Mouse (Mus musculus): ENCODE results near the gene Ctnnbl1.

The Ctnnbl1 gene

DNA sequence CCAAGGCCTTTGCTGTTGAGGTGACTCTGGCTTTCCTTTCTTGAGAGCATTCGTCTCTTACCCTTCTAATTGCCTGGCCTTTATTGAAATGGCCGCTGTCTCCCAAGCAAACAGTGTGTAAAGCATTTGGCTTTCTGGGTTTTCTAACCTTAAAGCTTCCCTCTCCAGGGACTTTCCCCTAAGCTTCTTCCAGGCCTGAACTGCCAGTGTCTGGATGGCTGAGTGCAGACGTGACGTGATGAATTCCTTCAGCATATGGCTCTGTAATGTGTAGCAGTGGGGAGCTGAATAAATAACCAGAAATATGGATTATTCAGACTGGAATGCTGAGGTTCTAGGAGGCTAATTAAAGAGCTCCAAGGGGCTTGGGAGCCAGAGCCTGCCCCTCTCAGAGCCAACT is 84.1 kb downstream of the Ctnnbl1 start:
- in situ Hi-C loops (cut with MseI, MboI), result no loop called here

DNA sequence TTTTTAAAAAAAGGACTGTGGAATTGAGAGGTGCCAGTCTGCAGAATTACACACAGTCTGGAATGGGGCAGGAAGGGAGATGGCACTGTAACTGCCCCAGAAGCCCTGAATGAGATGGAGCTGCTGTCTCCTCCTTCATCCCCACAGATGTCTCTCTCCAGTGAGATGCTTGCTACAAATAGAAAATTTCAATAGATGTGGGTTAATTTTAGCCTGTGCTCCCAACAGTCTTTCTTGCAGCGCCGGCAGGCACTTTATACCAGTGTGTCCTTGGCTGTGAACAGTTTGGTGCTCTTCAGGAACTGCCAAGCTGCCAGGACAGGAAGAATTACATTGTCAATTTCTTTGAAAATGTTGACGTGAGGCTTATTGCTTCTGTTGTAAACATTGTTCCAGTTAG is 86.3 kb downstream of the Ctnnbl1 start:
- in situ Hi-C loops (cut with MseI, MboI), result no loop called here

DNA sequence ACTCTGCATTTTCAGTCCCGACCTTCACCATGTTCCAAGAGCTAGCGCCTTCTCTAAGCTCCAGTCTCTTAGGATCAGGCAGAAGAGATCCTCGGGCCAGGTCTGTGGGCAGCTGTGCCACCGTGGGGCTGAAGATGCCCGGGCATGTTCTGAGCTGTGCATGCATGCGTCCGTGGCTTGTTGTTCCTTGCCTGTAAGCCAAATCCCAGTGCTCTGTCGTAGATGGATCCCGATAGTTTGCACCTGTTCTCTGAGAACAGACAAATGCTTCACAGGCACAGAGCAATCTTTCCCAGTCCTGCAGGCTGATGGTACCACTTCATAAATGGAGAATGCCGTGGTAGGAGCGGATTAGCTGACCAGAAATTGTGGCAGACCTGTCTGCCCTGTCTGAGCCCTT is 87.0 kb downstream of the Ctnnbl1 start:
- in situ Hi-C loops (cut with MseI, MboI), result no loop called here

DNA sequence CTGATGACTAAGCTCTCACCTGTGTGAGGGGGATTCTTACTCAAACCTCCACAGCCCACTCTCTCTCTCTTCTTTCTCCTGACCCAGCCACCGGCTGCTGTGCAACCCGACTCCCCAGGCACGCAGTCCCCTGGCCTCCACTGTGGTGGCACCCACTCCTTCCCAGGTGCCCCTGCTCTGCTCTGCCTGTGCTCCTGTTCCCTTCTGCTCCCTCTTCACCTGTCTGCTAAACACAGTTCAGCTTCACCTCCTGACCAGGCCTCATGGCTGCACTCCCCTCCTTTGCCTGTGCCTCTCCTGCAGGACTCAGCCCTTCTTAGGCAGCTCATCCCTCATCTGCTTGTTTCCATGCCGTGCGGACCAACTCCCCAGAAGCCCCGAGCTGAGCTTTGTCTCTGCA is 92.9 kb downstream of the Ctnnbl1 start:
- in situ Hi-C loops (cut with MseI, MboI), result no loop called here

DNA sequence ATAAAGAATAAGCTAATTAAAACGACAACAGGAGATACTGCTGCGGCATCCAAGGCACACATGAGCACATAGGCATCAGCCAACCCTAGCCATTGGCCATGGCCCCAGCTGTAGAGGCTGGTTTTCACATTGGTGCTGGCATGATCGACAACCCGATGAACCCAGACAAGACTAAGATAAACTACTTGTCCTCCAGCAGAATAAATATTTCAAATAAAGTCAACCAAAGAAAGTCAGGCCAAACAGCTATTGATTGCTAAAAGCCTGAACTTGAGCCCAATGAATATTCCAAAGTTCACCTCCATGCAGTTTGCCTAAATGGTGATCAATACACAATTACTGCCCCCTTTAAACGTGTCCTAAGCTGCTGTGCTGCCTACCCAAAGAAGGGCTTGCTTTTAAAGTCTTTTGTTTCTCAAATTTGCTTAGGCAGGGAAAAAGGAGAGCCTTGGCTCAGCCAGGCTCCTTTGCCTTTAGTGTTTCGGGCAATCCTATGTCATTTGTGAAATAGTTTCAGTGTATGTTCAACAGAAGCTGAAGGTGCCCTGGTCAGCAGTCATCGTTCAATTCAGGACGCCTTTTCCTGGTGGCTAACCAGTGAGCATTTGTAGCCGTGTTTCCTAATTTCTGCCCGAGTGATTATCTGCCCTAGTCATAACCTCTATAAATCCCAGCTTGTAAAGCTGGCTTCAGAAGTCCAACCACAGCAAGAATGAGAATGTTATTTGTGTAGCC is 93.6 kb downstream of the Ctnnbl1 start:
- in situ Hi-C loops (cut with MseI, MboI), result no loop called here

DNA sequence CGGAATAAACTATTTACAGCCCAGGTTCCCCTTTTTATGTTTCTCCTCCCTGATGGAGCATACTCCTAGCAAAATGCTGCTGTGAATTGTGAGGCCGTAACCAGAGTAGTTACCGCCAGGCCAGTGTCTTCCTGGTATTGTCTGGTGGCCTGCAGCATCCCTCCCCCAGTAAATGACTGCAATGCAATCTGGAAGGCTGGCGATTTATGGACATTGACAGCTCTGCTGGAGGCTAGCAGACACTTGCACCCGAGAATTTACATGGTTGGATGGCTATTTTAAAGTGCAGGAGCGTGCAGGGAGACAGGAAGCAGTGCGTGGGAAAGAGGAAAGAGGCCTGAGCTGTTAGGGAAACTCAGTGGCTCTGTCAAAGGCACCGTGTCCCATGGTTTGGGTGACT is 99.8 kb downstream of the Ctnnbl1 start:
- in situ Hi-C loops (cut with MseI, MboI), result no loop called here

DNA sequence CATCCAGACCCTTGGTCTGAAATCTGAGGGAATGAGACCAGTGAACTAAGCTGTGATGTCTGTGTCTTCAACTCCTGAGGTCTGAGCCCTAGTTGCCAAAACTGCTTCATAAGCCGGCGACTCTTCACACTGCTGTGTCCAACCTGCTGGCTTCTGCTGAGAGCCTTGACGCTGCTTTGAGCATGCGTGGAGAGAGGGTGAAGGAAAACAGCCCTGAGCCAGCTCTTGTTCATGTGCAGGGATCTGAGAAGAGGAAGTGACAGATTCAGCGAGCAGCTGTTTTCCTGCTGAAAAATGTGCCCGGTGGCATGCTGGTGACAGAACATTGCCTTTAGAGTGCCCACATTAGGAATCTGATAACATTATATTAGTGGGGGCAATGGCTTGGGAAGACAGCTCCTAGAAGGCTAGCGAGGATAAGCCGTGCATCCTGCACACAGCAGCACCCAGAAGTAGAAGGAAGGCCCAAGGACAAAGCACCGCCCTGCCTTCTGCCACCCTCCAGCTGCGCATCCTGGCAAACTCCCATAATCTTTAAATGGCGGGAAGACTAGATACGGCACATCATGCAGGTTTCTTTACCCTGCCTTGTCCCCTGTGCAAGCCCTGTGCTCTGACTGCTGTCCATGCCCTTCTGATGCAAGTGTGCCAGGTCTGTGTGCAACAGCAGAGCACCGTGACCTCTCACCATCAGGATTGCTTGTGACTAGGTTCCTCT is 101.2 kb downstream of the Ctnnbl1 start:
- in situ Hi-C loops (cut with MseI, MboI), result no loop called here

DNA sequence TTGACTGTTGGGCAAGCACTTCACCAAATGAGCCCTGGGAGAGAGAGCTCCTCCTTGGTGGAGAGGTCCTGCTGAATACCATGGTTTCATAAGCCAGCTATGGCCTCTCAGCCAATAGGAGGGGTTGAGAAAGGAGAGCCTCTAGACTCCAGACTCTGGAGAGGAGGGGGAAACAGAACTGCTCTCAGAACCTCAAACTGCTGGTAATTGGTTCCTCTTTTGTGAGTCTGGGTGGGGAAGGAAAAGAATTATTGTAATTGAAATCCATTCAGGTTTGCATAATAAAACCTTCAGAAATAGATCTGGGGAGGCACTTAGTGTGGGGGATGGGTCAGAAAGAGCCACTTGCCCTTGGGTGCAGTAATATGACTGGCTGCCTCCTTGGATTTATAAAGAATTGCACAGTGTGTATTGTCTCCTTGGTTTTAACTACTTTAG is 103.5 kb downstream of the Ctnnbl1 start:
- in situ Hi-C loops (cut with MseI, MboI), result no loop called here

DNA sequence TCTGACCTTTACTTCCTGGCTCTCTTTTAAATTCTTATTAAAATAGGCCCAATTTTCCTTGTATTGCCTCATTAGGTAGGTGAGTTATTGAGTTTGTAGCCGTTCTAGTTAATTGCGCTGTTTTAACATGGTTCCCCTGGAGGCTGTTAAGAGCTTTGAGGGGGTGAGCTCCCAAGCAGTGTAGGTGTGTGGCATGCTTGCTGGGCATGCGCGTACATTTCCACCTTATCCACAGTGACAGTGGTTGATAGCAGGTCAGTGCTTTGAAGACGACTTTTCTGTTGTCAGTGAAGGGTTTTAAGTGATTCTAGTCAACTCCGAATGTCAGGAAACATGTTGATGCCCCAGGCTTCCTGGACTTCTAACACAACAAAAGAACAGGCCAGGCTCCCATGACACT is 103.9 kb downstream of the Ctnnbl1 start:
- in situ Hi-C loops (cut with MseI, MboI), result no loop called here

DNA sequence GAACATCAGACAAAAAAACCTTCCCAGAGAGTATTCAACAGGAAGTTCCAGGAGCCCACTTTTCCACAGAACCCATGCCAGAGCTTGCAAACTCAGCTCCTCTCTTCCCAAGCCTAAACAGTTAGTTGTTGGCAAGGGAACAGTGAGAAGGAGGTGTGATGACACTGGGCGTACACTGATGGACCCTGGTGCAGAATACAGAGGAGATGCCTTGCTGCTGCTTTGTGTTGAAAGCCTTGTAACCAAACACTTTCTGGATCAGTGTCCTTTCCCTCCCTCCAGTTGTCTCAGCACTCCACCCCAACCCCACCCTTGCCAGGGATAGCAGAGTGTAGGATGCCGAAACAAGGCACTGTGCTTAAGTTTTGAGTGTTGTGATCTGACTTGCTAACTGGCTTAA is 107.5 kb downstream of the Ctnnbl1 start:
- in situ Hi-C loops (cut with MseI, MboI), result no loop called here

DNA sequence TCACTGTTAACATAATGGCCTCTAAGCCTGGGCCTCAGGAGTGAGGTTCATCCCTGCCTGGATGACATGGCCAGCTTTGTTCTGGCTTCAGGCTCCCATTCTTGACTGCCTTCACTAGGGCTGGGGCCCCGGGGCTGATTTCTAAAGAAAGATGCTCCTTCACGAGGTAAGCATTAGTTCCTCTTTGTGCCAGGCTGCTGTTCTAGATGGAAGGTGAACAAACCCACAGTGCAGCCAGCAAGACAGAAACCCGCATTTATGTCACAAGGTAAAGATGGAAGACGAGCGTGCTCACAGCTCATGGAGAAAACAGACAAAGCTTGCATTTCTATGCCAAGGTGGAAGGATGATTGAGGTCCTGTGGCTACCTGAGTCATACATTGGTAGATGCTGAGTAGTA is 108.6 kb downstream of the Ctnnbl1 start:
- in situ Hi-C loops (cut with MseI, MboI), result no loop called here

DNA sequence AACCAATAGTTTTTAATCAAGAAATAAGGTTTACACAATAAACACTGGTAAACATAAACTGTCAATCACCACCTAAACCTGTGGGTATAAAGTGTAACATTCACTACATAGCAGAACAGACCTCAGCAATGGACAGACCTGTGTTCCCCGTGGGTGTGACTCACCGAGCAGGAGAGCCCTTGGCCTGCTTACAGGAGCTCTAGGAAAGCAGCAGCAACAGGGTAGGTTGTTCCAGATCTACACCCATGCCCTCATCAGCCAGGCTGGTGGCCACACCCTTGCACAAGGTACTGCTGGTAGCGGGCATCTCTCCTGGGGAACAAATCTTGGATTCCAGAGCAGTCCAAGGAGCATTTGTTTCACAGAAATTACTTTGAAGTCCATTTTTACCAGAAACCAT is 115.9 kb downstream of the Ctnnbl1 start:
- in situ Hi-C loops (cut with MseI, MboI), result no loop called here

DNA sequence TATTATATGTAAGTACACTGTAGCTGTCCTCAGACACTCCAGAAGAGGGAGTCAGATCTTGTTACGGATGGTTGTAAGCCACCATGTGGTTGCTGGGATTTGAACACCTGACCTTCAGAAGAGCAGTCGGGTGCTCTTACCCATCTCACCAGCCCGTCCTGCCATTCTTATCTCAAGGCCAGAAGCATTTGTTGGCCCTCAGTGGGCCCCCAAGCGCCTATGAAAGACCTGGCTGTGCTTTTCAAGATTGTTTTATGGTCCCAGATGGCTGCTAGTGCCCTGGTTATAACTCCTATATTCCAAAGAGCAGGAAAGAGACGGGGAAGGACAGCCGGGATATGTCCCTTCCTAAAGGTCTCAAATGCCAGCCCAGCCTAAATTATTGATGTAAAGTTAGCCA is 118.6 kb downstream of the Ctnnbl1 start:
- in situ Hi-C loops (cut with MseI, MboI), result no loop called here

DNA sequence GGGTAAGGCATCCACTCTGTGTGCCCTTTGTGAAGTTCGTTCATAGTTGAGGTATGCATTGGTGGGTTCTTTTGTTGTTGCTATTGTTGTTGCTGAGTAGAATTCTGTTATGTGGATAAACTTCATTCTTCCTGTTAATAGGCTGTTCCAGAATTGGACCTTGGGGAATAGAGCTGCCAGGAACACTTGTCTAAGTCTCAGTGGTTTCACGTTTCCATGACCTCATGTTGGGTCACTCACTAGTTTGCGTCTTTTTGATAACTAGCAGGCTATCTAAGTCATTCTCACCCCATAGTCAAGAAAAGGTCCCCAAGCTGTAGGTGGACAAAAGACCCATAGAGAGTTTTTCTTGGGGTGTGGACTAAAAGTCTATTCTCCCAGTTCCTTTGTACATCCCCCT is 120.3 kb downstream of the Ctnnbl1 start:
- in situ Hi-C loops (cut with MseI, MboI), result no loop called here

DNA sequence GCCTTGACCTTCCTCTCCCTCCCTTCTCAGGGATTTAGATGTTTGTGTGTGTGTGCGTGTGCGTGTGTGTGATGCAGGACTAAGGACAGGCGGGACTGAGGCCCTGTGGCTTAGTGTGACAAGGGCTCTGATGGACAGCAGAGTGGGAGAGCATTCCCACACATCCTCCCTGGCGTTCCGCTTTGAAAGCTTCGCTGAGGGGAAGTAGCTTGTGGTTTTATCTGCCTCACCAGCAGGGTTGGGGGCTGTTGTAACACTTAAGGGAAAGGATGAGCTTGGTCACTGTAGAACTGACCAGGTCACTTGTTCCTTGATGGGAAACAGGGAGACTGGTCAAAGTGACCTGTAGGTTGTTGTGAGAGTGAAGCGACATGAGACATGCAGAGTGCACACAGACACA is 121.1 kb downstream of the Ctnnbl1 start:
- in situ Hi-C loops (cut with MseI, MboI), result no loop called here

DNA sequence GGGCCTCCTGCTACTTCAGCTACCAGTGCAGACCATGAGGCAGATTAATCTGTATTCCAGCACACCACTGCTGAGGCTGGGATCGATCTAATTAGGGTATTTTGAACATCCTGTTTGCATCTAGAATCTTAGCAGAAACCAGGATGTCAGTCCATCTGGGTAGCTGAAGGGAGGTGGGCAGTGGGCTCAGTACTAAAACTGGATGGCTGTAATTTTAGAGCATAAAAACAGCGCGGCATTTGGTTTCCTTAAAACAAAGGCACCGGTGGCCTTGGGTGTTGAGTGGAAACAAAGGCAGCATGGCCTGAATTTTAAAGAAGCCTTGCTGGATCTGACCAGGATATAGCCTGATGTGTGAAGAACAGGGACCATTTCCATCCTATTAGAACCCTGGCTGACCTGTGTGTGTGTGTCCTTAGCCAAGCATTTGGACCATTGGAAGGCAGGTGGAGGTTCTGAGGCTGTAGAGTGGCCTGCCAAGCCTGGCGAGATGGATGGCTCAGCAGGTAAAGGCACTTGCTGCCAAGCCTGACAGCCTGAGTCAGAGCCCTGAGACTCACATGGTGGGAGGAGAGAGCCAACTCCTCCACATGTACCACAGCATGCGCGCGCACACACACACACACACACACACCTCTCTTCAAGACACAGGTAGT is 122.0 kb downstream of the Ctnnbl1 start:
- in situ Hi-C loops (cut with MseI, MboI), result no loop called here

DNA sequence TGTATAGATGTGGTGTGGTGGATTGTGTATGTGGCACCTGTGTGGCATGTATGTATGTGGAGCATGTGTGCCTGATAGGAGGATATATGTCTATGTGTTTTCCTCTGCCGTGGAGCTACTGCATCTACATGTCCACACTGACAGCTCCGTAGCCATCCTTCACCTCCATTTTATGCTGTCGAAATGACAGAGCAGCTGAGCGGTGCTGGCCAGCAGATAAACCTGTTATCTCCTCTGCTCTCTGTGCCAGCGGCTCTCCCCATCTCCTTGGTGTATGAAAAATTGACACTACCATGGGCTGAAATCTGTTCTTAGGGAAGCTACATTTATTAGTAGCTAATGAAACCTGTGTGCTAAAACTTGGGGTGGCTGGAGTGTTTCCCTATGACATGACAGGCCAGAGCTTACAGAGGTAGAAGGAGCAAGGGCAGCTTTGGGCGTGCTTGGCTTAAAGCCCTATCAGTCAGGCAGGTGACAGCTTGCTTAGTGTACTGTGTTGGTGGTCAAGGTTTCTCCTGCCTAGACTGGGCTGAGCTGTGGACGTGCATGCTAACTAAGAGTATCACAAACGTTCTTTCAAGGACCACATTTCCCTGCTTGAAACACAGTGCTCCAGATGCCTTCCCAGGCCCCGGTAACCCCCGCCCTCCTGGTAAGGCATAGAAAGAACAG is 124.2 kb downstream of the Ctnnbl1 start:
- in situ Hi-C loops (cut with MseI, MboI), result no loop called here

DNA sequence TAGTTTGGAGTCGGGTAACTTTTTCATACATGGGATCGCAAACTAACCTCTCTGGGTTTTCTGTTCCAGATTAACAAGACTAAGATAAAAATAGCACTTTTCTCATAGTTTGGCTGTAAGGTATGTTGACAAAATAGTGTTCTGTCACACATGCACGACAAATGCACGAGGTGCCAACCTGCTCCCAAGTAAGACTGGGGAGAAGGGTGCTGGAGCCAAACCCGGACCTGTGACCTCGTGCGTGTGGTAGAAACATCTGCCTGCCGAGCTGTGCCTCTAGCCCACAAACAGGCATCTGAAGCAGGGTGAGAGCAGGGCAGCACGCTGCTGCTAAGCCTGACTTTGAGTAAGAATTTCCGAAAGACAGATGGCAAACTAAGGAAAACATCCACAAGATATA is 125.1 kb downstream of the Ctnnbl1 start:
- in situ Hi-C loops (cut with MseI, MboI), result no loop called here

DNA sequence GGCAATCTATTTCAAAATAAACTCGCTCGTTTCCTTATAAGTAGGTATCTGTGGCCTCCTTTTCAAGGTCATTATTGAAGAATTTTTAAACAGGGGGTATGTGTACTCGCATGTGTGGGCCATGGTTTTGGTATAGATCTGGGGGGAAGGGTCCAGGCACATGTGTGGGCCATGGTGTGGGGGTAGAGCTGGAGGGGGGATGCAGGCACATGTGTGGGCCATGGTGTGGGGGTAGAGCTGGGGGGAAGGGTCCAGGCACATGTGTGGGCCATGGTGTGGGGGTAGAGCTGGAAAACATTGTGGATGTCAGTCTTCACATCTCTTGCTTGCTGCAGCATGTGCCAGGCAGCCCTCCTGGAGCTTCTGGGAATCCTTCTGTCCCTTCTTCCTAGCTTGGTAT is 129.9 kb downstream of the Ctnnbl1 start:
- in situ Hi-C loops (cut with MseI, MboI), result no loop called here

DNA sequence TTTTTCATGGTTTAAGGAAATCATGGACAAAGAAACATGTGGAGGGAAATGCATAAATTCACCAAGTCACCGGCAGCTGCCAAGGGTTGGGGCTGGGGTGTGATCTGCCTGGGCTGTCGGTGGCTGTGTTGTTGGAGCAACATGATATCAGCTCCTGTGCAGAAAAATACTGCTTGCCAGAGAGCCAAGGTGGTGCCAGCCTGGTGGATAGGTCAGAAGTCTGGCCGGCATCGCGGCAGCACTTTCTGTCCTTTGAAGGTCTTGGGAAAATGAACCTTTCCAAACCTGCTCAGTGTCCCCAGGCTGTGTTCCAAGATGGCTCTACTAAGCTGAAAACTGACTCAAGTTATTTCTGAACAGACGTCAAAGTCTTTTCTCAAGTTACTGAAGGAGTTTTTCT is 133.0 kb downstream of the Ctnnbl1 start:
- in situ Hi-C loops (cut with MseI, MboI), result no loop called here

DNA sequence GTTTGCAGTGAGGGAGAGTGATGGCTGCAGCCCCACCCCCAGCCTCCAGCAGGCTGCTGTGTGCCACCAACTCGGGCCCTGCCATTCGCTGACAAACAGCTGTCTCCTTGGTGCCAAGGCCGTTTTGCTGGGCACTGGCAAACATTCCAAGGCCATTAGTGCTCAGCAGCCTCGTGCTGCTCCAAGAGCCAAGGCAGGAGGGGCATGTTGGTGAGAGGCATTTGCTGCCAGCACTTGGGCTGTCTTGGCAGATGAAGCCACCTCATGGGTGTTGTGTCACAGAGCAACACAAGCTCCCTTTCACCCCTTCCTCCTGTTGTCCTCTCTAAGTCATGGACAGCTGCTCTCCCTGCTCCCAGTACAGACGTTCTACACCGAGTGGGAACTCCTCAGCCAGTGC is 136.0 kb downstream of the Ctnnbl1 start:
- in situ Hi-C loops (cut with MseI, MboI), result no loop called here

DNA sequence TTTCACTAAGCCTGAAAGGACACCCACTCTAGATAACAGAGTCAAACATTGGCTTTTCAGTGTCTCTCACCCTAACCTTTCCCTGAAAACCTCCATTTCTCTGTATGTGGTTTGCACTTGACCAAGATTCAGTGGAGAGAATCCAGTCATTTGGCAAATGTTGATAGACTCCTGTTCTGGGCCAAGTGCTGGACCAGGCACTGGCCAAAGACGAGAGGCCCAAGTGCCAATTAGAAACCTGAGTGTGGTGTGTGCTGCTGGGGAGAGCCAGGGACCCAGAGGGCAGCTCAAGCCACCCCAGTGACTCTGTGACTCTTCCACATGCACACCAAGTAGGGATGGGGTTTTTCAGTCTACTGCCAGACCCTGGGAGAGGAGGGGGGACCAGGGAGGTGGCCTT is 136.5 kb downstream of the Ctnnbl1 start:
- in situ Hi-C loops (cut with MseI, MboI), result no loop called here

Data from mouse trophoblast stem cell (cell line).